Mouse (Mus musculus) CD4-positive, CD25-positive, alpha-beta regulatory T cell, adult 9 weeks (primary cell): ENCODE data around the gene Tdrd7. TPM values are rescaled to one million over a fixed set of nuclear protein-coding genes. Genes with fewer than 3 reads are reported as not detected.

Source experiments
- polyA plus RNA-seq: library from polyadenylated mRNA; unstranded; fragments of 100-300 nt; shearing (Covaris generic); gene quantifications from one replicate; pipeline ENCODE4 v1.2.1, GENCODE M21; 2017

Gene Tdrd7
- polyA plus RNA-seq: 10.3 TPM

DNA sequence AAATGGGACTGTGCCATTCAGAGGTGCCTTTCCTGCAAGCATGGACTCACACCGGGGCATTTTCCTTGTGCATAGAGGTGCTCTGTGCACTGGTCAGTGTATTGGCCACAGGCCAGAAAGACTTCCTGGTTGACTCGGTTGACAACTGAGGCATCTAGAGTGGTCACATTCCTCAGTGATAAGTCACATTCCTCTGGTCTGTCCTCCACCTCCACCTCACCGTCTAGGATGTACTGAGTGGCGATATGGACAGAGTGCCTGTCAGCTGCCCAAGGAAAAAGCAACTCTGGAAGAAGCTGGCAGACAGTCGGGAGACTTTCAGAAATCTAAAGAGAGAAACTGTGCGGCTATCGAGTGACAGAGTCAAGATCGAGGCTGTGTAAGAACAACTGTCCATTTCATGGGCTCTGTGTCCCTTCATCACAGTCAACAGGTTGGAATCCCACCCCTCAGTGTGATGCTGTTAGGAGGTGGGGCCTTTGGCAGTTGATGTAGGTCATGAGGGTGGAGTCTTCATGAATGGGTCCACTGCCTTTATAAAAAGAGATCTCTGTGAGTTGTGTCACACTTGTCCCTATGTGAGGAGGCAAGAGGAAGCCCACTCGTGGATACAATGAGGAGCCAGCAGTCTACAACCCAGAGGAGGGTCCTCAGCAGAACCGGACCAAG lies at the start of gene Tdrd7:
TSS of gene Tdrd7 (plus strand) at position 564 of the 669 bp plus-strand sequence.

DNA sequence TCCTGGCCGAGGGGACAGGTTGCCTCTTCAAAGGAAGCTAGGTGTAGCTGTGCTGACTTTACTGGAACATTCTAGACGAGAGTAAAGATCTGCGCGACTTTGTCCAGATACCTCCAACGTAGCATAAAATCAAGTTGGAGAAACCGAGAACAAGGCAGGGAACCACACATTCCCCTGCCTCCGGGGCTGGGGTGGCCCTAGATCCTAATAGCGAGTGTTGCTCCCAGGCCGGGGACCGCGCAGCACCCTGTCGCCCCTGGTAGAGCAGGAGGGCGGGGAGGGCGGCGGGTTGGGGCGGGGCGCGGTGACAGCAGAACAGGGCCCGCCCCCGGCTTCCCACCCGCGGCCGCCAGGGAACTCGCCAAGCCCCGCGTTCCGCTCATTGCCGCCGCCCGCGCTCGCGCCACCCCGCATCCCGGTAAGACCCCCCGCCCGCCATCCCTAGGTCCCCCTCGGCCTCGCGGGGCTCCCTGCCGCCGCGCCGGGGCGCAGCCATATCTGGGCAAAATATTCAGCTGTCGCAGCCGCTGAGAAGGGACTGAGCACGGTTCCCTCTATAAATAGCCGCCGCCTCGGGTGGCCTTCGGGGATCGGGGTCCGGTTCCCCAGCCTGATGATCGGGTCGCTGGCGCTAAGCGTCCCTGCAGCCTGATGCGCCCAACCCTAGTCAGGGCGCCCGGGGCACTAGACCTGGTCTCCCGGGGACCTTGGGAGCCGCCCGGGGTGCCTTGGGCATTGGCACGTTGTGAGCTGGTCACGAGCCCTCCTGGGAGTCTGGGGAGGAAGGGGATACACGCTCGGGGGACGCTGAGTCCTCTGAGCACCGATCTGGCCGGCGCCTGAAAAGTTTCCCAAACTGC lies 74.0 kb downstream of the Tdrd7 start, which contains the start of gene Tmod1:
TSS of gene Tmod1 (plus strand) at position 44 of the 860 bp plus-strand sequence.

Other genes with a start within 250 kb of the Tdrd7 start
- gene Aldh1b1, start 166.3 kb upstream of the Tdrd7 start, polyA plus RNA-seq: 8.2 TPM
- gene Igfbpl1, start 138.4 kb upstream of the Tdrd7 start, polyA plus RNA-seq: not detected
- 0.15 TPM for gene Stra6l, start 116.7 kb upstream of the Tdrd7 start, polyA plus RNA-seq
- 0.07 TPM for gene Ccdc180, start 75.0 kb upstream of the Tdrd7 start, polyA plus RNA-seq
- 2.0 TPM for gene Tmod1, start 73.6 kb downstream of the Tdrd7 start, polyA plus RNA-seq
- 39.2 TPM for gene Ncbp1, start 173.3 kb downstream of the Tdrd7 start, polyA plus RNA-seq
- gene Tstd2, start 173.4 kb downstream of the Tdrd7 start, polyA plus RNA-seq: 48.1 TPM
- 7.0 TPM for gene Xpa, start 231.0 kb downstream of the Tdrd7 start, polyA plus RNA-seq